Mouse (Mus musculus): Measurements from ENCODE around the gene Tagln3.

Tagln3 gene

GRCm38 (mm10) chr16:45720022-45720630, 4.3 kb downstream of the Tagln3 start:
- no peak for DNase-seq (ENCODE audit: low read depth, low spot score)

GRCm38 (mm10) chr16:45718296-45718695, 6.1 kb downstream of the Tagln3 start:
- no peak for DNase-seq (ENCODE audit: low read depth, low spot score)

GRCm38 (mm10) chr16:45714489-45715150, 9.8 kb downstream of the Tagln3 start:
- DNase-seq (ENCODE audit: low read depth, low spot score) = no peak

- no peak for DNase-seq (ENCODE audit: low read depth, low spot score)
Measured at GRCm38 (mm10) chr16:45713878-45714277, 10.5 kb downstream of the Tagln3 start.

- DNase-seq (ENCODE audit: low read depth, low spot score) = no peak
Measured at GRCm38 (mm10) chr16:45713261-45713660, 11.1 kb downstream of the Tagln3 start.

- no peak for DNase-seq (ENCODE audit: low read depth, low spot score)
Measured at GRCm38 (mm10) chr16:45711263-45711662, 13.1 kb downstream of the Tagln3 start.

- no peak for DNase-seq (ENCODE audit: low read depth, low spot score)
Measured at GRCm38 (mm10) chr16:45699301-45699700, 25.1 kb downstream of the Tagln3 start.

GRCm38 (mm10) chr16:45697996-45698395, 26.4 kb downstream of the Tagln3 start:
- DNase-seq (ENCODE audit: low read depth, low spot score) = no peak

GRCm38 (mm10) chr16:45695445-45696160, 28.8 kb downstream of the Tagln3 start:
- no peak for DNase-seq (ENCODE audit: low read depth, low spot score)

GRCm38 (mm10) chr16:45693558-45693957, 30.9 kb downstream of the Tagln3 start, which contains the start of gene Tmprss7:
Tmprss7 (minus strand) TSS chr16:45693658.
- no peak for DNase-seq (ENCODE audit: low read depth, low spot score)

GRCm38 (mm10) chr16:45692851-45693250, 31.6 kb downstream of the Tagln3 start:
- DNase-seq (ENCODE audit: low read depth, low spot score) = no peak

GRCm38 (mm10) chr16:45690178-45690577, 34.2 kb downstream of the Tagln3 start:
- DNase-seq (ENCODE audit: low read depth, low spot score) = no peak

GRCm38 (mm10) chr16:45686833-45687232, 37.6 kb downstream of the Tagln3 start:
- no peak for DNase-seq (ENCODE audit: low read depth, low spot score)

- DNase-seq (ENCODE audit: low read depth, low spot score) = no peak
Measured at GRCm38 (mm10) chr16:45685295-45685694, 39.1 kb downstream of the Tagln3 start.

GRCm38 (mm10) chr16:45684815-45685214, 39.6 kb downstream of the Tagln3 start:
- peak; percentile 7 for DNase-seq (ENCODE audit: low read depth, low spot score)

- DNase-seq (ENCODE audit: low read depth, low spot score) = no peak
Measured at GRCm38 (mm10) chr16:45676462-45676861, 47.9 kb downstream of the Tagln3 start.

GRCm38 (mm10) chr16:45670005-45670404, 54.4 kb downstream of the Tagln3 start:
- DNase-seq (ENCODE audit: low read depth, low spot score) = no peak

- DNase-seq (ENCODE audit: low read depth, low spot score) = no peak
Measured at GRCm38 (mm10) chr16:45668178-45668577, 56.2 kb downstream of the Tagln3 start.

- no peak for DNase-seq (ENCODE audit: low read depth, low spot score)
Measured at GRCm38 (mm10) chr16:45666136-45666535, 58.3 kb downstream of the Tagln3 start.

GRCm38 (mm10) chr16:45662381-45662780, 62.0 kb downstream of the Tagln3 start:
- DNase-seq (ENCODE audit: low read depth, low spot score) = no peak

All from WW6 (cell line).